Mouse (Mus musculus) MEL (cell line): Measurements from ENCODE around the gene Papss1. TPM values are rescaled to one million over a fixed set of nuclear protein-coding genes. Genes with fewer than 3 reads are reported as not detected.

Experiments
- DNase-seq: peaks from one replicate; pipeline ENCODE4 v3.0.0; 2011; ENCODE audit warnings: low read depth, low spot score
- H3K27ac ChIP-seq: 2 replicates; pipeline ENCODE4 v1.5.1; 2012; ENCODE audit warnings: low read depth, mild to moderate bottlenecking, control low read depth, low read length, moderate library complexity; ENCODE audit not compliant: control insufficient read depth
- H3K27me3 ChIP-seq, 2 experiments: fragments of 150-350 bp in 1 of 2; sonication (generic) in 1 of 2; 2 replicates each; pipeline ENCODE4 v1.6.1; 2012; ENCODE audit warnings: low read length in 2 of 2, mild to moderate bottlenecking in 2 of 2, improper control_type of control experiment in 1 of 2, moderate library complexity in 1 of 2; ENCODE audit not compliant: insufficient read depth in 2 of 2, control insufficient read depth in 1 of 2
- H3K36me3 ChIP-seq, 2 experiments: 2 replicates each; pipeline ENCODE4 v1.6.1; 2012 to 2014; ENCODE audit warnings: low read length in 2 of 2, improper control_type of control experiment in 1 of 2, inconsistent platforms in 1 of 2, mild to moderate bottlenecking in 1 of 2; ENCODE audit not compliant: insufficient read depth in 2 of 2, control insufficient read depth in 1 of 2
- H3K4me1 ChIP-seq, 2 experiments: fragments of 150-350 bp in 1 of 2; sonication (generic) in 1 of 2; 2 replicates each; pipeline ENCODE4 v1.6.1; 2012; ENCODE audit warnings: low read length in 2 of 2, improper control_type of control experiment in 1 of 2, mild to moderate bottlenecking in 1 of 2; ENCODE audit not compliant: insufficient read depth in 2 of 2, control insufficient read depth in 1 of 2
- H3K4me3 ChIP-seq, 2 experiments: fragments of 150-350 bp in 1 of 2; sonication (generic) in 1 of 2; 2 replicates each; pipeline ENCODE4 v1.5.1; 2012; ENCODE audit warnings: low read depth in 2 of 2, low read length in 2 of 2, mild to moderate bottlenecking in 2 of 2, moderate library complexity in 2 of 2, control low read depth in 1 of 2, improper control_type of control experiment in 1 of 2; ENCODE audit not compliant: control insufficient read depth in 1 of 2, insufficient read depth in 1 of 2
- H3K79me2 ChIP-seq: 2 replicates; pipeline ENCODE4 v1.6.1; 2012; ENCODE audit warnings: mild to moderate bottlenecking, low read length, moderate library complexity; ENCODE audit not compliant: control insufficient read depth, poor library complexity, insufficient read depth
- H3K9ac ChIP-seq: 2 replicates; pipeline ENCODE4 v1.6.1; 2012; ENCODE audit warnings: low read depth, mild to moderate bottlenecking, control low read depth, low read length, moderate library complexity; ENCODE audit not compliant: control insufficient read depth, poor library complexity, severe bottlenecking
- H3K9me3 ChIP-seq: fragments of 150-350 bp; sonication (generic); replicated peaks from 2 replicates; pipeline ENCODE4 v1.6.1; 2012; ENCODE audit warnings: mild to moderate bottlenecking, low read length, improper control_type of control experiment, moderate library complexity; ENCODE audit not compliant: insufficient read depth
- BHLHE40 ChIP-seq: IDR thresholded peaks from 2 replicates; pipeline ENCODE4 v1.6.1; 2012; ENCODE audit warnings: low read depth, mild to moderate bottlenecking, inconsistent platforms, low read length, improper control_type of control experiment, borderline replicate concordance
- CHD1 ChIP-seq: IDR thresholded peaks from 2 replicates; pipeline ENCODE4 v1.6.1; 2012; ENCODE audit warnings: low read depth, mild to moderate bottlenecking, inconsistent platforms, low read length, improper control_type of control experiment
- CHD2 ChIP-seq: IDR thresholded peaks from 2 replicates; pipeline ENCODE4 v1.6.1; 2011; ENCODE audit warnings: low read length, improper control_type of control experiment
- E2F4 ChIP-seq: IDR thresholded peaks from 2 replicates; pipeline ENCODE4 v1.6.1; 2011; ENCODE audit warnings: low read depth, low read length, improper control_type of control experiment, borderline replicate concordance
- ETS1 ChIP-seq: IDR thresholded peaks from 2 replicates; pipeline ENCODE4 v1.6.1; 2012; ENCODE audit warnings: low read depth, mild to moderate bottlenecking, inconsistent platforms, low read length, improper control_type of control experiment, moderate library complexity
- KAT2A ChIP-seq: conservative IDR thresholded peaks from 2 replicates; pipeline ENCODE4 v1.6.1; 2012; ENCODE audit warnings: low read depth, low read length, improper control_type of control experiment, inconsistent platforms
- MAFK ChIP-seq: IDR thresholded peaks from 2 replicates; pipeline ENCODE4 v1.6.1; 2011; ENCODE audit warnings: low read depth, mild to moderate bottlenecking, low read length, improper control_type of control experiment, borderline replicate concordance
- MAZ ChIP-seq: IDR thresholded peaks from 2 replicates; pipeline ENCODE4 v1.6.1; 2012; ENCODE audit warnings: low read depth, mild to moderate bottlenecking, inconsistent platforms, low read length, improper control_type of control experiment
- MEF2A ChIP-seq: IDR thresholded peaks from 2 replicates; pipeline ENCODE4 v1.6.1; 2014; ENCODE audit warnings: low read depth, mild to moderate bottlenecking, inconsistent platforms, low read length, improper control_type of control experiment; ENCODE audit not compliant: poor library complexity, insufficient replicate concordance, severe bottlenecking; ENCODE audit errors: extremely low read depth
- MXI1 ChIP-seq: IDR thresholded peaks from 2 replicates; pipeline ENCODE4 v1.6.1; 2011; ENCODE audit warnings: mild to moderate bottlenecking, low read depth, low read length, improper control_type of control experiment
- MYB ChIP-seq: IDR thresholded peaks from 2 replicates; pipeline ENCODE4 v1.6.1; 2011; ENCODE audit warnings: mild to moderate bottlenecking, low read depth, low read length, improper control_type of control experiment
- POLR2A ChIP-seq, 2 experiments: IDR thresholded peaks; 2 replicates each; pipeline ENCODE4 v1.6.1; 2011 to 2012; ENCODE audit warnings: low read length in 2 of 2, mild to moderate bottlenecking in 2 of 2, control low read depth in 1 of 2, improper control_type of control experiment in 1 of 2, low read depth in 1 of 2, moderate library complexity in 1 of 2; ENCODE audit not compliant: control insufficient read depth in 1 of 2, insufficient read depth in 1 of 2, poor library complexity in 1 of 2
- POLR2AphosphoS2 ChIP-seq: IDR thresholded peaks from 2 replicates; pipeline ENCODE4 v1.6.1; 2011; ENCODE audit warnings: low read length, improper control_type of control experiment
- RCOR1 ChIP-seq: IDR thresholded peaks from 2 replicates; pipeline ENCODE4 v1.6.1; 2012; ENCODE audit warnings: low read depth, mild to moderate bottlenecking, inconsistent platforms, low read length, improper control_type of control experiment
- SIN3A ChIP-seq: IDR thresholded peaks from 2 replicates; pipeline ENCODE4 v1.6.1; 2012; ENCODE audit warnings: low read length, improper control_type of control experiment, inconsistent platforms
- TBP ChIP-seq: IDR thresholded peaks from 2 replicates; pipeline ENCODE4 v1.8.0; 2011; ENCODE audit warnings: low read depth, low read length, improper control_type of control experiment
- TCF12 ChIP-seq: IDR thresholded peaks from 2 replicates; pipeline ENCODE4 v1.6.1; 2014; ENCODE audit warnings: low read depth, mild to moderate bottlenecking, inconsistent platforms, low read length, improper control_type of control experiment, moderate library complexity
- UBTF ChIP-seq: IDR thresholded peaks from 2 replicates; pipeline ENCODE4 v1.6.1; 2012; ENCODE audit warnings: low read depth, mild to moderate bottlenecking, inconsistent platforms, low read length, improper control_type of control experiment, moderate library complexity, borderline replicate concordance; ENCODE audit not compliant: insufficient read depth
- ZKSCAN1 ChIP-seq: IDR thresholded peaks from 2 replicates; pipeline ENCODE4 v1.6.1; 2012; ENCODE audit warnings: low read depth, mild to moderate bottlenecking, inconsistent platforms, low read length, improper control_type of control experiment, moderate library complexity
- ZNF384 ChIP-seq: IDR thresholded peaks from 2 replicates; pipeline ENCODE4 v1.6.1; 2012; ENCODE audit warnings: low read depth, mild to moderate bottlenecking, inconsistent platforms, low read length, improper control_type of control experiment
- polyA plus RNA-seq, 2 experiments: library from polyadenylated mRNA; stranded (reverse) in 1 of 2; unstranded in 1 of 2; fragments of >175 nt in 1 of 2; fragments of >200 nt in 1 of 2; gene quantifications; 2 replicates each; pipeline versions ENCODE4 v1.2.1 to v1.2.4; 2012; ENCODE audit warnings: low replicate concordance in 2 of 2, low read depth in 1 of 2; ENCODE audit not compliant: insufficient read length in 2 of 2, insufficient read depth in 1 of 2, missing spikeins in 1 of 2
- total RNA-seq: library from RNA; depleted of rRNA; stranded (reverse); fragments of 300-350 nt; gene quantifications from 2 replicates; pipeline ENCODE4 v1.2.3, GENCODE M21; 2012

Gene Papss1
- total and polyA plus RNA-seq, 3 experiments: 27.7 to 36.2 TPM; not detected in 1

GRCm38 (mm10) chr3:131566281-131566680 lies 1.7 kb downstream of the Papss1 start:
- H3K27me3 ChIP-seq: no peaks in the 10 kb centered on the region
- H3K36me3 ChIP-seq: peaks cover 0 to 10% of the 10 kb centered on the region in 2 experiments; a peak in 2 of 4 replicates
- H3K4me1 ChIP-seq: peaks cover 3 to 16% of the 10 kb centered on the region in 2 experiments
- H3K9ac ChIP-seq: no peak overlapping the region
- no peak overlapping the region for H3K4me3 ChIP-seq
- H3K79me2 ChIP-seq: peaks cover 1% of the 10 kb centered on the region; the same call in 1 of the 2 replicates
- no peak overlapping the region for H3K27ac ChIP-seq
- no peaks in the 10 kb centered on the region for H3K9me3 ChIP-seq
- peak; percentile 34 for DNase-seq
- TF ChIP-seq CHD2 (no peak), SIN3A (peak; percentile 18; the same call in 1 of the 2 replicates), MYB (no peak)

GRCm38 (mm10) chr3:131570506-131570905 lies 5.9 kb downstream of the Papss1 start:
- peaks cover 1% of the 10 kb centered on the region; the same call in 1 of the 2 replicates for H3K79me2 ChIP-seq
- no peak for TF ChIP-seq RCOR1
- TF ChIP-seq E2F4: no peak
- no peak for TF ChIP-seq ZKSCAN1
- TF ChIP-seq CHD2: no peak
- no peak for TF ChIP-seq CHD1
- no peak for TF ChIP-seq KAT2A
- no peak for TF ChIP-seq POLR2A (IDR thresholded peaks at IDR 0.05; ENCODE audit: control insufficient read depth in 1 of 2, insufficient read depth in 1 of 2, low read depth in 1 of 2, low read length in 2 of 2, poor library complexity in 1 of 2)
- TF ChIP-seq MYB: no peak
- TF ChIP-seq TCF12: no peak
- no peak for TF ChIP-seq MAFK
- no peak for TF ChIP-seq BHLHE40
- no peak for TF ChIP-seq ETS1
- no peak for TF ChIP-seq MAZ
- no peak for TF ChIP-seq MXI1
- no peak for TF ChIP-seq POLR2AphosphoS2
- no peak for TF ChIP-seq TBP
- TF ChIP-seq ZNF384: no peak
- TF ChIP-seq UBTF: no peak
- no peak for TF ChIP-seq MEF2A
- H3K9ac ChIP-seq: no peak overlapping the region
- no peak for DNase-seq
- H3K4me3 ChIP-seq: no peak overlapping the region
- H3K36me3 ChIP-seq: peaks cover 0 to 10% of the 10 kb centered on the region in 2 experiments; a peak in 2 of 4 replicates
- H3K9me3 ChIP-seq: no peaks in the 10 kb centered on the region
- H3K27ac ChIP-seq: no peak overlapping the region
- H3K27me3 ChIP-seq: no peaks in the 10 kb centered on the region
- H3K4me1 ChIP-seq: peaks cover 3 to 8% of the 10 kb centered on the region in 2 experiments
